Mouse (Mus musculus): ENCODE results near the gene Slc25a10. TPM values are rescaled to one million over a fixed set of nuclear protein-coding genes. Genes with fewer than 3 reads are reported as not detected.
A peak's percentile ranks its signal among the peaks of the same experiment; 100 is the strongest.

Gene Slc25a10
- polyA plus RNA-seq, 1 experiment from 2014 or later: 31.1 TPM

DNA sequence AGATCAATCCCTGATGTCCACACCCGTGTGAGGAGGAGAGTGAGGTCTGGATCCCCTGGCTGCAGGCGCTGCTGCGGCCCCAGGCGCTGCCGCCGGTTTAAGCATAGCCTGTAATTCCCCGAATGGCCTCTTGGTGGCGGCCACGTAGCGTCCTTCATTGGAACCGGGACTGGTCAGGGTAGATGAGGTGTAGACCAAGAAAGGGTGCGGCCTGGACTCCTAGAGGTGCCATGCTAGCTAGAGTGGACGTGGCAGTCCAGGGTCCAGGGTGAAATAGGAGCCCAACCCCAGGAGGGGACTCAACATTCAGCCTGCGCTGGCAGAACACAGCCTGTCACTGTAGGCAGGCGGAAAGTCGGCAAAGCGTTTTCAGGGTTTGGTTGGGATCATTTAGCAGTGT, 24.0 kb downstream of the Slc25a10 start:
- 19% methylated on average over 17 of the region's 17 CpGs for WGBS
- no peak overlapping the region for H3K4me3 ChIP-seq
- H3K9ac ChIP-seq: no peak overlapping the region
- H3K4me2 ChIP-seq: 0 out of 2 replicates have a peak overlapping the region, but pooled peaks have one; percentile 8
- H3K9me3 ChIP-seq (replicated peaks): no peaks in the 10 kb centered on the region
- ATAC-seq: peak; percentile 67; the same call in 1 of the 2 replicates
- no peak overlapping the region for H3K27ac ChIP-seq
- H3K27me3 ChIP-seq: no peaks in the 10 kb centered on the region
- H3K4me1 ChIP-seq: peaks cover 2% of the 10 kb centered on the region
- no peaks in the 10 kb centered on the region for H3K36me3 ChIP-seq (ENCODE audit: poor library complexity, severe bottlenecking)

DNA sequence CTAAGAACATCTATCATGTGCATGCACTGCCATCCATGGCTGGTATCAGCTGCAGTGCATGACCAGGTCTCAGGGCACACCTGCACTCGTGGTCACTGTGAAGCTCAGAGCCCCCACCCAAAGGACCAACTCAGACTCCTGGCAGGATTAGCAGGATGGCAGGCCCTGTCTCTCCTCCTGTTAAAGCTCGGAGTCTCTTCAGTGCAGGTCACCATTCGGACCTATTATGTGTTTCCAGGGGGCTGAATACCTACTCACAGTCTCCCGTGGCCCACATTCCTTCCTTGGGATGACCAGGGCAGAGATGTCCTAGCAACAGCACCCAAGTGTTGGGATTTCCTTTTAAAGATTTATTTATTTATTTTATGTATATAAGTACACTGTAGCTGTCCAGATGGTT, 25.5 kb downstream of the Slc25a10 start:
- WGBS: 70% methylated on average over 4 of the region's 4 CpGs
- H3K9me3 ChIP-seq (replicated peaks): no peaks in the 10 kb centered on the region
- no peaks in the 10 kb centered on the region for H3K36me3 ChIP-seq (ENCODE audit: poor library complexity, severe bottlenecking)

DNA sequence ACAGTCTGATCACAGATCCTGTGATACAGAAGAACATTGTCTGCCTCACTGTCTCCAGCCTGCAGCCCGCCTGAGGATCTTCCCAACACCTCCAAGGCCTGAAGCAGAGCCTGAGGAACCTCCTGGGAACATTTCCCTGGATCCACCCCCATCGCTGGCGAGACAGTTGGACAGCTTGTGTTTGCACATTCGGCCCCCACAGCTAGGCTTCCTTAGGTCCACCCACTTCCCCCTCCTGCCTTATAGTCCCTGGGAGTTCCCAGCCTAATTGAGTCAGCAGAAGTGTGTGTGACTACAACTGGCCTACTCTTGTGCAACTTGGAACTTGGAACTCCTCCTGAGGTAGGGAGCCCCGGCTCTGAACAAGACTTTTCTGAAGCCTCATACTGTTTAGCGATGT, 26.4 kb downstream of the Slc25a10 start:
- Histone ChIP-seq H3K27me3 (no peaks in the 10 kb centered on the region), H3K9me3 (replicated peaks) (no peaks in the 10 kb centered on the region), H3K4me3 (no peak overlapping the region), H3K27ac (no peak overlapping the region), H3K36me3 (ENCODE audit: poor library complexity, severe bottlenecking) (no peaks in the 10 kb centered on the region), H3K4me2 (no peak overlapping the region), H3K4me1 (no peaks in the 10 kb centered on the region), H3K9ac (no peak overlapping the region)
- WGBS: 74% methylated on average over 6 of the region's 6 CpGs
- ATAC-seq: no peak

More for the DNA sequence above, 25.5 kb downstream of the Slc25a10 start:
- Histone ChIP-seq H3K27me3 (no peaks in the 10 kb centered on the region), H3K27ac (no peak overlapping the region), H3K9ac (no peak overlapping the region), H3K4me1 (no peaks in the 10 kb centered on the region), H3K4me2 (no peak overlapping the region), H3K4me3 (no peak overlapping the region)
- no peak for ATAC-seq

DNA sequence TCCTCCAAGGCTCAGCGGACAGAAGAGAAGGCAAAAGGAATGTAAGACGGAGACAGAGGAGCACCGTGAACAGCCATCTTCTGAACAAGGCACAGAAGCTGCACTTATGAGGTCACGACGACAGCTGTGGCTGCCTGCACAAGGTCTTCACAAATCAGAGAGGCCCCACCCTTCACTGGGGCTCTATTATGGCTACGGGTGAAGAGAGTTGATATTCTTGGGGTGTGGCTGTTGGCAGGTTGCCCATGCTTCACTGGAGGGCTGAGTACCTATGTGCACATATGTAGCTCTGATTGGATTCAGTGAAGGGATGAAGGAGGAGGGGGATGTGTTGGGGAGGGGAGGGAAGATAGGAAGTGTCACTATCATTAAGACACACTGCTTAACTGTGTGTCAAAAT, 26.9 kb downstream of the Slc25a10 start:
- Histone ChIP-seq H3K36me3 (ENCODE audit: poor library complexity, severe bottlenecking) (no peaks in the 10 kb centered on the region), H3K27me3 (no peaks in the 10 kb centered on the region), H3K9me3 (replicated peaks) (no peaks in the 10 kb centered on the region), H3K9ac (no peak overlapping the region), H3K4me2 (no peak overlapping the region), H3K27ac (no peak overlapping the region), H3K4me1 (no peaks in the 10 kb centered on the region), H3K4me3 (no peak overlapping the region)
- no peak for ATAC-seq
- 79% methylated on average over 6 of the region's 6 CpGs for WGBS

DNA sequence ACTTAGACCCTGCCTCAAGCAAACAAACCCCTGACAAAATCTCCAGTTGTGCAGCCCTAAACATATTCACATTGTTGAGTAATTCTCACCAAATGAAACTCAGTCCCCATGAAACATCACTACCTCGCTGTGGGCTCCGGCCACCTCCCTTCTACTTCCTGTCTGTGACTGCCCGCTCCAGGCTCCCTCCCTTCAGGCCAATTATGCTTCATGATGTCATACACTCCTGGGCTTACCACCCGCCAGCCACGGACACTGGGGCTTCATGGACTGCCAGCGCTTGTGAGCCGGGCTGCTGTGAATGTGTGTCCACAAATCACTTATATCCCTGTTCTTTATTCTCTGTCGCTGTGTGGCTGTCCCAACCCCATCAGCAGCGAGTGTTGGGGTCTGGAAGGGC, 28.1 kb downstream of the Slc25a10 start:
- Histone ChIP-seq H3K9me3 (replicated peaks) (no peaks in the 10 kb centered on the region), H3K27me3 (no peaks in the 10 kb centered on the region), H3K4me1 (no peaks in the 10 kb centered on the region), H3K4me2 (no peak overlapping the region), H3K4me3 (no peak overlapping the region), H3K9ac (no peak overlapping the region), H3K27ac (no peak overlapping the region), H3K36me3 (ENCODE audit: poor library complexity, severe bottlenecking) (no peaks in the 10 kb centered on the region)
- no peak for ATAC-seq
- WGBS: 50% methylated on average over 9 of the region's 9 CpGs

DNA sequence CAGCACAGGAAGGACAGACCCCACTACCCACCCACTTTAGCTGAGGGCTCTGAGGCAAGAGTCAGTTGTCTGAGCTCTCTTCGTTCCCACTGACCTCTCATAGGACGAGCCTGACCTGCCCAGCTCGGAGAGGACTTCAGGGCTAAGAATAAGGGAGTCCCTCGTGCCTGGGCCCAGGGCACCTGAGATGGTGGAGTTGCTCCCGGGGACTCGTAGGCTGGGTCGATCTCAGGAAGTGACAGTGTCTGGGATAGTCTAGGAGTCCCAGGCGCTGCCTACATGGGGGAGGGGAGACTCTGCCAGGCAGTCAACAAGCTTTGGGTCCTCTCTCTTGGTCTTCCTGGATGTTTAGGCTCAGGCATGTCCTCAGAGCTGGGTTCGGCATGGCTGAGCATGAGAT, 28.9 kb downstream of the Slc25a10 start:
- no peaks in the 10 kb centered on the region for H3K4me1 ChIP-seq
- no peaks in the 10 kb centered on the region for H3K36me3 ChIP-seq (ENCODE audit: poor library complexity, severe bottlenecking)
- H3K9me3 ChIP-seq (replicated peaks): no peaks in the 10 kb centered on the region
- WGBS: 80% methylated on average over 9 of the region's 9 CpGs
- H3K9ac ChIP-seq: no peak overlapping the region
- H3K27ac ChIP-seq: no peak overlapping the region
- no peaks in the 10 kb centered on the region for H3K27me3 ChIP-seq
- no peak for ATAC-seq
- no peak overlapping the region for H3K4me3 ChIP-seq
- H3K4me2 ChIP-seq: no peak overlapping the region

DNA sequence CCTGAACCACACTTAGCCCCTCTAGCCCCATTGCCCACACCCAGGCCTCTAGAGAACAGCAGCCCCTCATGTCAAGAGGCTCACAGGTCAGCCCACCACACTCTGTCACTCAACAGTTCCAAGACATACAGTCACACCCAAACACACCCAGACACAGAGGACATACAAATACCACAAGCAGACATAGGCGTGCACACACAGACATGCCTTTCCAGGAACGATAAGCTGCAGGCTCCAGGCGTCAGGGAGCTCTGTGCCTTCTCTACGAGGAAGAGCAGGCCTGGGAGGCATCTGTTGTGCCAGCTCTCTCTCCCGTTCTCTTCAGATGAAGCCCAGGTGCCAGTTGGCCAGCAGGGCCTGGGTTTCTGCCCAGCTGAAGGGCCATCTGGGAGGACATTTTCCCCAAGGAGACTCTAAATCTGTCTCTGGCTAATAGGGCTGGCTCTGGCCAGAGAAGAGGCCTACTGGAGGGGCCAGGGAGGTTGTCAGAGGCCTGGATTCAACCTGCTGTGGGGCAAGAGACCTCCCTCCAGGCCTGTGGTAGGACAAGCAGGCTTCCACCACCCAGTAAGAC, 29.4 kb downstream of the Slc25a10 start:
- Histone ChIP-seq H3K9ac (no peak overlapping the region), H3K4me2 (no peak overlapping the region), H3K27ac (no peak overlapping the region), H3K4me3 (no peak overlapping the region), H3K36me3 (ENCODE audit: poor library complexity, severe bottlenecking) (no peaks in the 10 kb centered on the region), H3K27me3 (no peaks in the 10 kb centered on the region), H3K9me3 (replicated peaks) (no peaks in the 10 kb centered on the region), H3K4me1 (no peaks in the 10 kb centered on the region)
- 77% methylated on average over 5 of the region's 5 CpGs for WGBS
- ATAC-seq: no peak

DNA sequence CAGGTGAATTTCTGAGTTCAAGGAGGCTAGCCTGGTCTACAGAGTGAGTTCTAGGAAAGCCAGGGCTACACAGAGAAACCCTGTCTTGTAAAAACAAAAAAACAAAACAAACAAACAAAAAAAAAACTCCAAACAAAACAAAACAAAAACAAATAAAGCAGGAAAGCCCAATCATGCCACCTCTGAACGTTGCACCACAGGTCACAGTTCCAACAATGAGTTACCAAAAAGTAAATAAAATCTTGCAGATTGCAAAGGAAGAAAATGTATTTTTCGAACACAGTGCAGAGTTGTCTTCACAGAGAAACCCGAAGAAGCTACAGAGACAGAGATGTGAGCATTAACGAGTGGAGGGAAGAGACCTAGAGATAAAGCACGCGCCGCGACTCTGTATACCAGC, 30.9 kb downstream of the Slc25a10 start:
- Histone ChIP-seq H3K27me3 (peaks cover 3% of the 10 kb centered on the region; the same call in 1 of the 2 replicates), H3K9ac (no peak overlapping the region), H3K4me2 (no peak overlapping the region), H3K36me3 (ENCODE audit: poor library complexity, severe bottlenecking) (no peaks in the 10 kb centered on the region), H3K4me1 (no peaks in the 10 kb centered on the region), H3K9me3 (replicated peaks) (no peaks in the 10 kb centered on the region), H3K4me3 (no peak overlapping the region), H3K27ac (no peak overlapping the region)
- WGBS: 87% methylated on average over 8 of the region's 8 CpGs
- no peak for ATAC-seq

DNA sequence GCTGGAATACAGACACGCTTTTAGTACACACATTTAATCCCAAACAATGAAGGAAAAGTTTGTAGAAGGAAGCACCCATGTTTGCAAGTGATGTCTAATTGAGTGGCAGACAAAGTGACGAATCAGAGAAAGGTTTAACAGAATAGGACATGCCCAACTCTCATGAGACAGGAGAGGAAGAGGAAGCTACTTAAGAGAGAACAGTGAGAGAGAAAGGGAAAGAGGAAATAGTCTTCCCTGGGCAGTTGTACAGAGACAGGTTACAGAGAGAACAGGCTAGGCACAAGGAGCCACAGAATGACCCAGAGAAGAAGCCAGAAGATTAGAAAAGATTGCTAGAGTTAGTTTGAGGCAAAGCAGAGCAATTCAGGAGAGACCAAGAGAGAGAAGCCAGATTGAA, 34.3 kb downstream of the Slc25a10 start:
- no peaks in the 10 kb centered on the region for H3K9me3 ChIP-seq (replicated peaks)
- H3K9ac ChIP-seq: no peak overlapping the region
- H3K27me3 ChIP-seq: peaks cover 37% of the 10 kb centered on the region
- no peak overlapping the region for H3K27ac ChIP-seq
- WGBS: 88% methylated on average over 2 of the region's 2 CpGs
- H3K4me2 ChIP-seq: no peak overlapping the region
- H3K4me3 ChIP-seq: no peak overlapping the region
- peaks cover 8% of the 10 kb centered on the region for H3K4me1 ChIP-seq
- H3K36me3 ChIP-seq (ENCODE audit: poor library complexity, severe bottlenecking): no peaks in the 10 kb centered on the region
- ATAC-seq: no peak

DNA sequence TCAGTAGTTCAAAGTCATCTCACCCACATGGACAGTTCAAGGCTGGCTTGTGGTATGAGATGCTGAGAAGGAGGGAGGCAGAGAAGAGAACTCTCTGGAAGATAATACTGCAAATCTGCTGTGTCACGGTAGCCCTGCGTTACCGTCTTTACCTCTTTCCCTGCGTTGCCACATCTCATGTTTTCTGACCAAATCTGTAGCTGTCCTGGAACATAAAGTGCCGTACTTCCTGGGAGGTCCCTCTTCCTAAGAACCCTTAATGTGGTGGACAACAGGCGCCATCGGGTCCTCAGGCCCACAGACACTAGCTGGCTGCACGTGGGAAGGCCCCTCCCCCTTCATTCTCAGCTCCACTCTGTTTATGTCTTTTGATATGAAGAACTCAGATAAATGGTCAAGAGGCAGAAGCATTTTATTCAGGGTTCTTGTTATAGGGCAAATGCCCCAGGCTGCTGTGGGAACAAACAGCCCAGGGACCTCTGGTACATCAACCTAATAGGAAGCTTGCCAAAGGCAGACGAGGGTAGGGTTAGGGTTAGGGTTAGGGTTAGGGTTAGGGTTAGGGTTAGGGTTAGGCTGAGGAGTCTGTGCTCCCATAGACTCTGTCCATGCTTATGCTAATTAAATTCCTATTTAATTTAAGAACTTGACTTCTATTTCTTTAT, 36.2 kb downstream of the Slc25a10 start:
- WGBS: 82% methylated on average over 9 of the region's 9 CpGs
- Histone ChIP-seq H3K36me3 (ENCODE audit: poor library complexity, severe bottlenecking) (no peaks in the 10 kb centered on the region), H3K27ac (no peak overlapping the region), H3K4me1 (peaks cover 12% of the 10 kb centered on the region), H3K9me3 (replicated peaks) (no peaks in the 10 kb centered on the region), H3K4me2 (no peak overlapping the region), H3K27me3 (peaks cover 56% of the 10 kb centered on the region), H3K4me3 (no peak overlapping the region), H3K9ac (no peak overlapping the region)
- no peak for ATAC-seq

DNA sequence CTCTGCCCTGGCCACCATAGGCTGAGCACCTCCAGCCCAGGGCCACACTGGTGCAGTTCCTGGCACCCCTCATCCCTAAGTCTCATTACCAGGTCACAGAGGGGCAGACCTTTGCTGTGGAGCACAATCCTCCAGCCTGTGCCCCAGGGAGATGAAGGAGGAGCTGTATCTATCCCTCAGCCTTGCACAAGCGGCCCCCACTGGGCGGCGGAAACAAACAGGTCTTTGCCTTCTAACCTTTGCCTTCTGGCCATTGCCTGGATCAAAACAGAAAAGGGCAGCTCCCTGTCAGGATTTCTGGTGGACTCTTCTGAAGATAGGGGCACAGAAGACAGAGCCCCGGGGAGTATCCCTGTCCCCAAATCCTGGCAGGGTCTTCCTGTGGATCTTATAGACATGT, 37.3 kb downstream of the Slc25a10 start:
- ATAC-seq: no peak
- Histone ChIP-seq H3K36me3 (ENCODE audit: poor library complexity, severe bottlenecking) (no peaks in the 10 kb centered on the region), H3K9me3 (replicated peaks) (no peaks in the 10 kb centered on the region), H3K4me2 (no peak overlapping the region), H3K9ac (no peak overlapping the region), H3K4me3 (no peak overlapping the region), H3K4me1 (peaks cover 12% of the 10 kb centered on the region), H3K27ac (no peak overlapping the region), H3K27me3 (peaks cover 64% of the 10 kb centered on the region)
- 58% methylated on average over 4 of the region's 4 CpGs for WGBS

DNA sequence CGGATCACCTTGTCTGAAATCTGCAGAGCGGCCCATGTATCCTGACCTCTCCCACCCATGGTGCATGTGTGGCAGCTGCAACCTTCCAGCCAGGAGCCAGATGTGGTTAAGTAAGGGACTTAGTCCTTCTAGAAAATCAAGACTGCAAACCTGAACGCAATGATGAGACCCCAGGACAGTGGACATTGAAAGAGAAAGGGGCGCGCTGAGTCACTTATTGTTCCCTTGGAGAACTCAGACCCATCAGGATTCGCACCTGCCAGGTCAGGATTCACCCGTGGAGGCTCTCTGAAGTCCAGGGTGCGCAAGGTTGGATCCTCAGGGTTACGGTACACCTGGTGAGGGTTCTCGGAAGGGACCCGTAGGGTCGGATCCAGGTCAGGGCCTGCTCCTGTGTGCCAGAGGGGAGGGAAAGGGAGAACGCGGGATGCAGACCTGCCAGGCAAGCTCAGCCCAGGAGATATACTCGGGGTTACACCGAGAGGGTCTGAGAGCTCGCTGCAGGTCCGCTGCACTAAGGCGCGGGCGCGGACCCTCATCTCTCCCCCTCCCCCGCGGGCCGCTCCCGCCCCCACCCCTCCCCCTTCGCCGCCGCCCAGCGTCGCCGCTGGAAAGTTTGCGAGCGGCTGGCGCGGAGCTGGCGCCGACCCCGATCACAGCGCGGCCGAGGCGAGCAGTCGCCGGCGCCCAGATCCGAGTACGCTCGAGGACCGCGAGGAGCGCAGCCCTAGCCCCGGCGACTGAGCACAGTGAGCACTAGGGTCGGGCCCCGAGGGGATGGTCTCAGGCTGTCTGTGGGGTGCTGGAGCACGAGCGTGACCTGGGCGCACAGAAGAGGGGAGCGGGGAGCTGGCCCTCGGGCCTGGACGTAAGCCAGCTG, 38.7 kb downstream of the Slc25a10 start, which contains the start of gene Gcgr:
Gene Gcgr (plus strand): TSS at position 615 of the 880 bp plus-strand sequence.
- Histone ChIP-seq H3K4me2 (peak within 1 kb of the TSS; percentile 61), H3K27ac (no peak within 1 kb of the TSS), H3K27me3 (peaks cover 70% of the 10 kb centered on the region), H3K4me1 (peaks cover 12% of the 10 kb centered on the region), H3K9me3 (replicated peaks) (no peaks in the 10 kb centered on the region), H3K4me3 (peak within 1 kb of the TSS; percentile 34), H3K36me3 (ENCODE audit: poor library complexity, severe bottlenecking) (no peaks in the 10 kb centered on the region), H3K9ac (peak within 1 kb of the TSS; percentile 49)
- no peak for ATAC-seq
- 7% methylated on average over 54 of the region's 62 CpGs for WGBS
